Mouse (Mus musculus): ENCODE results near the gene Psmd9. TPM values are rescaled to one million over a fixed set of nuclear protein-coding genes. Genes with fewer than 3 reads are reported as not detected.

The Psmd9 gene
- polyA plus RNA-seq, 1 experiment, result 21.9 TPM

DNA sequence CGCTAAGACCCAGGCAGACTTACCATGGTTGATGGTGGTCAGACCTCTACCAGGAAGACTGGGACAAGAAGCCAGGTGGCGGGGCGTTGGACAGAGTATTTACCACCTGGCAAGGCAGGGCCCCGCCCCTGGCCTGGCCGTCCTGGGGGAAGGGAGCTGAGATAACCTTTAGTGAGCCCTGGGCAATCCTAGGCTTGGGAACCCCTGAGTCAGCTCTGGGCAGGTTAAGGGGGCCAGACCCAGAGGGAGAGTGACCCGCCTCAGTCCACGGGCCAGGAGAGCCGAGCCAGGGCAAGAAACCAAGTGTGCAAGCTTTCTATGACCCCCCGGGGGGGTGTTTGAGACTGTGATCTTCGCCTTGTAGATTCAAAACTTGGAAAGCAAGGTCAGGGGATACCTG, 13.4 kb downstream of the Psmd9 start, which contains the start of gene Hpd:
TSS of gene Hpd (minus strand) at position 77 of the 400 bp plus-strand sequence.
- 58% methylated on average over 10 of the region's 10 CpGs for WGBS
- peaks cover 7% of the 10 kb centered on the region for H3K27me3 ChIP-seq (ENCODE audit: control insufficient read depth, insufficient read depth, low read length)

DNA sequence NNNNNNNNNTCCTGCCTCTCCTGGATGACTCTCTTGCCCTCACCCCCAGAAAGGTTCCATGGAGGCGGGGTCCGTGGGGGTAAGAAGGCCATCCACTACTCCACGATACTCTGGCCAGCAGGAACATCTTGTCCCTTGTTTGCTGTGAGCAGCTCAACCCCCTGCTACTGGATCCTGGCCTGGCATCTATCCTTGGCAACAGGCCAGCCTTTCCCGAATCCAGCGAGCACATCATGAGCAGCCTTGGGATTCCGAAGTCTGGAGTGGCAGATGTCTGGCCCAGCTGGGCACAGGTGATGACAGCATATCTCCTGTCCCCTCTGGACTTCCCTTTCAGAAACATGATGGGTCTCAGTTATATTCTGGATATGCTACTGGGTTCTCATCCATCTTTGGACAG, 16.8 kb downstream of the Psmd9 start:
- no peaks in the 10 kb centered on the region for H3K36me3 ChIP-seq (ENCODE audit: control insufficient read depth, insufficient read depth, low read length)
- peaks cover 5% of the 10 kb centered on the region for H3K27me3 ChIP-seq (ENCODE audit: control insufficient read depth, insufficient read depth, low read length)
- no peak overlapping the region for H3K27ac ChIP-seq (ENCODE audit: insufficient read depth, low read depth, low read length)
- H3K4me1 ChIP-seq (ENCODE audit: control insufficient read depth, insufficient read depth, insufficient read length, low read length), result peaks cover 4% of the 10 kb centered on the region; the same call in 1 of the 2 replicates
- H3K4me3 ChIP-seq (ENCODE audit: low read depth, low read length), result no peak overlapping the region
- WGBS, result 31% methylated on average over 6 of the region's 6 CpGs
- no peak for TF ChIP-seq POLR2A (IDR thresholded peaks at IDR 0.05; ENCODE audit: low read depth, low read length)
- TF ChIP-seq CTCF (IDR thresholded peaks at IDR 0.05; ENCODE audit: extremely low read depth, insufficient read length, insufficient replicate concordance, low read depth, low read length), result no peak

More for the DNA sequence above, 13.4 kb downstream of the Psmd9 start, which contains the start of gene Hpd:
- no peak within 1 kb of the TSS for H3K27ac ChIP-seq (ENCODE audit: insufficient read depth, low read depth, low read length)
- peaks cover 4% of the 10 kb centered on the region; the same call in 1 of the 2 replicates for H3K4me1 ChIP-seq (ENCODE audit: control insufficient read depth, insufficient read depth, insufficient read length, low read length)
- H3K36me3 ChIP-seq (ENCODE audit: control insufficient read depth, insufficient read depth, low read length), result no peaks in the 10 kb centered on the region
- H3K4me3 ChIP-seq (ENCODE audit: low read depth, low read length), result no peak within 1 kb of the TSS; the same call in 1 of the 2 replicates
- no peak for TF ChIP-seq POLR2A (IDR thresholded peaks at IDR 0.05; ENCODE audit: low read depth, low read length)
- no peak for TF ChIP-seq CTCF (IDR thresholded peaks at IDR 0.05; ENCODE audit: extremely low read depth, insufficient read length, insufficient replicate concordance, low read depth, low read length)

DNA sequence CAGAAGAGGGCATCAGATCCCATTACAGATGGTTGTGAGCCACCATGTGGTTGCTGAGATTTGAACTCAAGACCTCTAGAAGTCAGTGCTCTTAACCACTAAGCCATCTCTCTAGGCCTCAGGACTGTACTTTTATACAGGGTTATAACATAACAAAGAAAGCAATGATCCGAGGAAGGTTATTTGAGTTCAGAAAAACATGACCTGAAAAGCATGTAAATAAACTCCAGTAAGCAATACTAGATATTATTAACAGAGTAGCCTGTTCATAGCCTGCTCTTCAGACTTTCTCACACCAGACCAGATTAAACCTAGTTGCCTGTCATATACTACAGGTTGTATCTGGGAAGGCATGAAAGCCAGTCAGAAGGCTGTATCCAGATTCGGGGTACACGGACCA, 18.1 kb downstream of the Psmd9 start:
- H3K27ac ChIP-seq (ENCODE audit: insufficient read depth, low read depth, low read length), result no peak overlapping the region
- no peak overlapping the region for H3K4me3 ChIP-seq (ENCODE audit: low read depth, low read length)
- TF ChIP-seq POLR2A (IDR thresholded peaks at IDR 0.05; ENCODE audit: low read depth, low read length) (no peak), CTCF (IDR thresholded peaks at IDR 0.05; ENCODE audit: extremely low read depth, insufficient read length, insufficient replicate concordance, low read depth, low read length) (no peak)
- H3K36me3 ChIP-seq (ENCODE audit: control insufficient read depth, insufficient read depth, low read length), result no peaks in the 10 kb centered on the region
- H3K4me1 ChIP-seq (ENCODE audit: control insufficient read depth, insufficient read depth, insufficient read length, low read length), result peaks cover 4% of the 10 kb centered on the region; the same call in 1 of the 2 replicates
- H3K27me3 ChIP-seq (ENCODE audit: control insufficient read depth, insufficient read depth, low read length), result peaks cover 5% of the 10 kb centered on the region
- 90% methylated on average over 3 of the region's 3 CpGs for WGBS

DNA sequence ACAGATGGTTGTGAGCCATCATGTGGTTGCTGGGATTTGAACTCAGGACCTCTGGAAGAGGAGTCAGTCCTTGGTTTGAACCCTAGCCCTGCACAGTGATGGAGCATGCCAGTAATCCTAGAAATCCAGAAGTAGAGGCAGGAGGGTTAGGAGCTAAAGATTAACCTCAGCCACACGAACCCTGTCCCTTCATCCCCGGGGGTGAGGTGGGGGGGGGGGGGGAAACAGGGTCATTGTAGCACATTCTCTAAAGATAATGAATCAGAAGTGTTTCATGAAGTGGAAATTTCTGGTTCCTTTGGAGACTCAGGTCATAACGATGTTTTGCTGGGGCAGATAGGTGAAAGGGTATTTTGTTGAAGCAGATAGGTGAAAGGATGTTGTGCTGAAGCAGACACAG, 21.7 kb downstream of the Psmd9 start:
- WGBS, result 47% methylated on average over 3 of the region's 3 CpGs

DNA sequence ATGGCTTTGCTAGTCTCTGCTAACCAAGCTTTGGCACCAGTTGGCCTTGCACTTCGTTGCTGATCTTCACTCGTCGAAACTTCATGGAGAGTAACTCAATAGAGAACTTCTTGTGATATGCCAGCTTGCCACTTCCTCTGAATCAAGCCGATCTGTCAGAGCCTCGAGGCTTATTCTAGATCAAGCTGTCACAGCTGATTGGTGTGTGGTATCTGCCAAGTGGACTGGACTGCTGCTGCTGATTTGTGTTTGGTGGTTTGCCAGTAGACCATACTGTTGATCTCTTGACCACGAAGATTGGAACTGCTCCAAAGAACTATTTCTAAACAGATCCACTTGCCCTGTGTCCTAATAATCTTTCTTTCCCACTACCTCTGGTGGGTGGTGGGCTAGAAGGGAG, 22.2 kb downstream of the Psmd9 start:
- Histone ChIP-seq H3K27me3 (ENCODE audit: control insufficient read depth, insufficient read depth, low read length) (no peaks in the 10 kb centered on the region), H3K4me1 (ENCODE audit: control insufficient read depth, insufficient read depth, insufficient read length, low read length) (no peaks in the 10 kb centered on the region), H3K27ac (ENCODE audit: insufficient read depth, low read depth, low read length) (no peak overlapping the region), H3K36me3 (ENCODE audit: control insufficient read depth, insufficient read depth, low read length) (no peaks in the 10 kb centered on the region), H3K4me3 (ENCODE audit: low read depth, low read length) (no peak overlapping the region)
- 61% methylated on average over 6 of the region's 6 CpGs for WGBS
- no peak for TF ChIP-seq CTCF (IDR thresholded peaks at IDR 0.05; ENCODE audit: extremely low read depth, insufficient read length, insufficient replicate concordance, low read depth, low read length)
- no peak for TF ChIP-seq POLR2A (IDR thresholded peaks at IDR 0.05; ENCODE audit: low read depth, low read length)

More for the DNA sequence above, 21.7 kb downstream of the Psmd9 start:
- Histone ChIP-seq H3K36me3 (ENCODE audit: control insufficient read depth, insufficient read depth, low read length) (no peaks in the 10 kb centered on the region), H3K4me3 (ENCODE audit: low read depth, low read length) (no peak overlapping the region), H3K27ac (ENCODE audit: insufficient read depth, low read depth, low read length) (no peak overlapping the region), H3K27me3 (ENCODE audit: control insufficient read depth, insufficient read depth, low read length) (peaks cover 2% of the 10 kb centered on the region; the same call in 1 of the 2 replicates), H3K4me1 (ENCODE audit: control insufficient read depth, insufficient read depth, insufficient read length, low read length) (no peaks in the 10 kb centered on the region)
- TF ChIP-seq POLR2A (IDR thresholded peaks at IDR 0.05; ENCODE audit: low read depth, low read length) (no peak), CTCF (IDR thresholded peaks at IDR 0.05; ENCODE audit: extremely low read depth, insufficient read length, insufficient replicate concordance, low read depth, low read length) (no peak)

DNA sequence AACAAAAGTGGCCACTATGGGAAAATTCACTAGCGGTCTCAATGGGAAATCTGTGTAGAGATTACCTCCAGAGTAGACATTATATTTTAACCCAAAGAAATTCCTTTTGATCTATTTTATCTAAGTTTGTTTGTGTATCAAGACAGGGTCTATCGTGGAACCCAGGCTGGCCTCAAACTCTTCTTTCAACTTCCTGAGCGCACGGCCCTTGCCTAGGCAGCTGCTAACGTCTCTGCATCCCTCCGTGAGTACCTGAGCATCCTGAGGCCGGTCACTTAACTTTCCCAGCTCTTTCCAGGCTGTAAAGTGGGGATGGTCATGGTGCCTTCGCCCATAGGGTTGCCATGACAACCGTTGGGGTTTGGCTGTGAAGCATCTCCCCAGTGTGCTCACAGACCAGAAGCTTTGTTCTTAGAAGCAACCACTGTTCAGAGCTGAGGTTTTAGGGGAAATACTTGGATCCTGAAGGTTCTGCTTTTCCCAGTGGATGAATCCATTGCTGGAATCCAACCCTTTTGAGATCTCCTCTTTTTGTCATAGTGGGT, 23.5 kb downstream of the Psmd9 start:
- H3K27ac ChIP-seq (ENCODE audit: insufficient read depth, low read depth, low read length), result no peak overlapping the region
- no peak overlapping the region for H3K4me3 ChIP-seq (ENCODE audit: low read depth, low read length)
- no peaks in the 10 kb centered on the region for H3K27me3 ChIP-seq (ENCODE audit: control insufficient read depth, insufficient read depth, low read length)
- WGBS, result 53% methylated on average over 9 of the region's 9 CpGs
- TF ChIP-seq CTCF (IDR thresholded peaks at IDR 0.05; ENCODE audit: extremely low read depth, insufficient read length, insufficient replicate concordance, low read depth, low read length) (no peak), POLR2A (IDR thresholded peaks at IDR 0.05; ENCODE audit: low read depth, low read length) (no peak)
- no peaks in the 10 kb centered on the region for H3K4me1 ChIP-seq (ENCODE audit: control insufficient read depth, insufficient read depth, insufficient read length, low read length)
- H3K36me3 ChIP-seq (ENCODE audit: control insufficient read depth, insufficient read depth, low read length), result no peaks in the 10 kb centered on the region

DNA sequence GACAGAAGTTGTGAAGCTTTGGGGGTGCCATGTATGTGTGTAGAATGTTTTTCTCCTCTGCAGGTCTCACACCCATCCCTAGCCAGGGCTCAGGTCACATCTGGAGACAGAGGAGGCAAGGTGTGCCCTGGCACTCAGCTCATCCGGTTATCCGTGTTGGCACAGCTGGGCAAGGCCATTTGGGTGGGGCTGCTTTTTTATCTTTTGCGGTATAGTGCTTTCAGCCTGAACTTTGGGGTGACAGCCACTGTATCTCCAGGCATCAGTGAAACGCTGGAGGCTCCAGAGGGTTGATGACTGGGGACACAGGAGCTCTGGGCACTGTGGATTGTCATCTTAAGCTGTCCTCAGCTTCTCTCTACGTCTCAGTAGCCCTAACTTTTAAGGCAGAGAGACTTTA, 24.2 kb downstream of the Psmd9 start:
- Histone ChIP-seq H3K4me3 (ENCODE audit: low read depth, low read length) (no peak overlapping the region), H3K36me3 (ENCODE audit: control insufficient read depth, insufficient read depth, low read length) (no peaks in the 10 kb centered on the region), H3K27ac (ENCODE audit: insufficient read depth, low read depth, low read length) (no peak overlapping the region), H3K4me1 (ENCODE audit: control insufficient read depth, insufficient read depth, insufficient read length, low read length) (no peaks in the 10 kb centered on the region), H3K27me3 (ENCODE audit: control insufficient read depth, insufficient read depth, low read length) (no peaks in the 10 kb centered on the region)
- 33% methylated on average over 5 of the region's 5 CpGs for WGBS
- no peak for TF ChIP-seq CTCF (IDR thresholded peaks at IDR 0.05; ENCODE audit: extremely low read depth, insufficient read length, insufficient replicate concordance, low read depth, low read length)
- no peak for TF ChIP-seq POLR2A (IDR thresholded peaks at IDR 0.05; ENCODE audit: low read depth, low read length)

All from small intestine, adult 2 months (tissue).